Mouse (Mus musculus) neural tube, embryonic 14.5 days (tissue): ENCODE data around the gene Chp1. TPM values are rescaled to one million over a fixed set of nuclear protein-coding genes. Genes with fewer than 3 reads are reported as not detected.

Experiments used
- ATAC-seq: fragments of 200-750 bp; cut with Nextera tagmentation; 2 replicates; pipeline ENCODE4 v1.8.0; 2017; ENCODE audit warnings: low read depth, mild to moderate bottlenecking, moderate TSS enrichment, moderate library complexity
- H3K27ac ChIP-seq: fragments of 300-500 bp; sonication (generic); 2 replicates; pipeline ENCODE4 v1.5.1; 2014; ENCODE audit warnings: low read depth, mild to moderate bottlenecking, control low read depth, low read length, moderate library complexity, mixed read lengths
- H3K27me3 ChIP-seq: fragments of 300-500 bp; sonication (generic); 2 replicates; pipeline ENCODE4 v1.6.1; 2014; ENCODE audit warnings: low read length; ENCODE audit not compliant: control insufficient read depth, insufficient read depth
- H3K36me3 ChIP-seq: fragments of 300-500 bp; sonication (generic); 2 replicates; pipeline ENCODE4 v1.6.1; 2014; ENCODE audit warnings: low read length, mixed read lengths; ENCODE audit not compliant: control insufficient read depth, insufficient read depth
- H3K4me1 ChIP-seq: fragments of 300-500 bp; sonication (generic); 2 replicates; pipeline ENCODE4 v1.6.1; 2014; ENCODE audit warnings: low read length; ENCODE audit not compliant: control insufficient read depth, insufficient read depth
- H3K4me2 ChIP-seq: fragments of 300-500 bp; sonication (generic); 2 replicates; pipeline ENCODE4 v1.6.1; 2014; ENCODE audit warnings: mild to moderate bottlenecking, low read depth, low read length, control low read depth
- H3K4me3 ChIP-seq: fragments of 300-500 bp; sonication (generic); 2 replicates; pipeline ENCODE4 v1.5.1; 2014; ENCODE audit warnings: low read depth, low read length, control low read depth, mixed read lengths
- H3K9ac ChIP-seq: fragments of 300-500 bp; sonication (generic); replicated peaks from 2 replicates; pipeline ENCODE4 v1.6.1; 2014; ENCODE audit warnings: low read depth, mild to moderate bottlenecking, control low read depth, low read length, mixed read lengths
- H3K9me3 ChIP-seq: fragments of 300-500 bp; sonication (generic); 2 replicates; pipeline ENCODE4 v1.6.1; 2016; ENCODE audit warnings: low read length; ENCODE audit not compliant: control insufficient read depth
- WGBS: fragments of 180-500 bp; shearing (Covaris S2); extraction: QIAGEN DNeasy Blood & Tissue Kit; methylation state at CpG from one replicate; pipeline ENCODE4 v1.1.7; 2014; 5-methylcytosine and 5-hydroxymethylcytosine counted together
- polyA plus RNA-seq: library from polyadenylated mRNA; unstranded; fragments of >200 nt; fragmentation: Nextera tagmentation; extraction: Ambion mirVana; gene quantifications from 2 replicates; pipeline ENCODE4 v1.2.1, GENCODE M21; 2014

Gene Chp1
- polyA plus RNA-seq, 1 experiment from 2014 or later = 52.6 TPM

GRCm38 (mm10) chr2:119520550-119520949, 26.9 kb upstream of the Chp1 start:
- Histone ChIP-seq H3K9ac (no peak overlapping the region), H3K36me3 (no peaks in the 10 kb centered on the region), H3K9me3 (no peaks in the 10 kb centered on the region), H3K4me2 (no peak overlapping the region), H3K4me1 (no peaks in the 10 kb centered on the region), H3K4me3 (no peak overlapping the region), H3K27me3 (no peaks in the 10 kb centered on the region), H3K27ac (no peak overlapping the region)
- ATAC-seq = no peak
- WGBS = 72% methylated on average over 7 of the region's 7 CpGs

- ATAC-seq = no peak
- H3K4me1 ChIP-seq = no peaks in the 10 kb centered on the region
- H3K4me3 ChIP-seq = no peak overlapping the region
- no peak overlapping the region for H3K9ac ChIP-seq
- H3K36me3 ChIP-seq = no peaks in the 10 kb centered on the region
- 73% methylated on average over 4 of the region's 4 CpGs for WGBS
- no peak overlapping the region for H3K27ac ChIP-seq
- H3K9me3 ChIP-seq = no peaks in the 10 kb centered on the region
- no peaks in the 10 kb centered on the region for H3K27me3 ChIP-seq
- H3K4me2 ChIP-seq = no peak overlapping the region
Observed at GRCm38 (mm10) chr2:119523836-119524235, 23.7 kb upstream of the Chp1 start.

GRCm38 (mm10) chr2:119525422-119525821, 22.1 kb upstream of the Chp1 start:
- Histone ChIP-seq H3K4me1 (no peaks in the 10 kb centered on the region), H3K9ac (no peak overlapping the region), H3K4me2 (no peak overlapping the region), H3K27ac (no peak overlapping the region), H3K27me3 (no peaks in the 10 kb centered on the region), H3K4me3 (no peak overlapping the region), H3K9me3 (no peaks in the 10 kb centered on the region), H3K36me3 (no peaks in the 10 kb centered on the region)
- no peak for ATAC-seq
- 48% methylated on average over 4 of the region's 4 CpGs for WGBS

GRCm38 (mm10) chr2:119538802-119539201, 8.7 kb upstream of the Chp1 start:
- Histone ChIP-seq H3K27ac (no peak overlapping the region), H3K4me1 (no peaks in the 10 kb centered on the region), H3K9me3 (no peaks in the 10 kb centered on the region), H3K4me3 (no peak overlapping the region), H3K27me3 (no peaks in the 10 kb centered on the region), H3K4me2 (no peak overlapping the region), H3K36me3 (no peaks in the 10 kb centered on the region), H3K9ac (no peak overlapping the region)
- no peak for ATAC-seq
- WGBS = 82% methylated on average over 9 of the region's 9 CpGs

GRCm38 (mm10) chr2:119542106-119542505, 5.4 kb upstream of the Chp1 start:
- no peak overlapping the region for H3K27ac ChIP-seq
- no peak overlapping the region for H3K9ac ChIP-seq
- H3K9me3 ChIP-seq = no peaks in the 10 kb centered on the region
- H3K4me3 ChIP-seq = no peak overlapping the region
- ATAC-seq = no peak
- no peaks in the 10 kb centered on the region for H3K36me3 ChIP-seq
- no peaks in the 10 kb centered on the region for H3K4me1 ChIP-seq
- H3K27me3 ChIP-seq = no peaks in the 10 kb centered on the region
- WGBS = 17% methylated on average over 1 of the region's 1 CpGs
- H3K4me2 ChIP-seq = no peak overlapping the region

- Histone ChIP-seq H3K27me3 (no peaks in the 10 kb centered on the region), H3K9ac (no peak overlapping the region), H3K4me3 (no peak overlapping the region), H3K4me1 (peaks cover 4% of the 10 kb centered on the region), H3K27ac (no peak overlapping the region), H3K9me3 (no peaks in the 10 kb centered on the region), H3K36me3 (no peaks in the 10 kb centered on the region), H3K4me2 (no peak overlapping the region)
- WGBS = 81% methylated on average over 2 of the region's 2 CpGs
- ATAC-seq = no peak
Observed at GRCm38 (mm10) chr2:119543656-119544055, 3.8 kb upstream of the Chp1 start.

GRCm38 (mm10) chr2:119546848-119547521, 512 bp upstream of the Chp1 start:
- no peaks in the 10 kb centered on the region for H3K27me3 ChIP-seq
- peak overlapping the region; percentile 64 for H3K9ac ChIP-seq
- H3K27ac ChIP-seq = peak overlapping the region; percentile 77; the same call in 1 of the 2 replicates
- ATAC-seq = peak; percentile 68
- H3K4me1 ChIP-seq = peaks cover 12% of the 10 kb centered on the region
- WGBS = 2% methylated on average over 30 of the region's 30 CpGs
- H3K9me3 ChIP-seq = no peaks in the 10 kb centered on the region
- peak overlapping the region; percentile 64 for H3K4me3 ChIP-seq
- peak overlapping the region; percentile 56 for H3K4me2 ChIP-seq
- no peaks in the 10 kb centered on the region for H3K36me3 ChIP-seq

GRCm38 (mm10) chr2:119548371-119548660, 819 bp downstream of the Chp1 start:
- WGBS = 10% methylated on average over 3 of the region's 3 CpGs
- no peaks in the 10 kb centered on the region for H3K36me3 ChIP-seq
- no peak for ATAC-seq
- peaks cover 12% of the 10 kb centered on the region for H3K4me1 ChIP-seq
- H3K27ac ChIP-seq = no peak overlapping the region
- no peaks in the 10 kb centered on the region for H3K9me3 ChIP-seq
- peak overlapping the region; percentile 64 for H3K9ac ChIP-seq
- peak overlapping the region; percentile 64 for H3K4me3 ChIP-seq
- H3K27me3 ChIP-seq = no peaks in the 10 kb centered on the region
- H3K4me2 ChIP-seq = peak overlapping the region; percentile 50

GRCm38 (mm10) chr2:119548691-119549090, 1.2 kb downstream of the Chp1 start:
- no peaks in the 10 kb centered on the region for H3K27me3 ChIP-seq
- H3K36me3 ChIP-seq = no peaks in the 10 kb centered on the region
- peaks cover 12% of the 10 kb centered on the region for H3K4me1 ChIP-seq
- H3K9ac ChIP-seq = peak overlapping the region; percentile 64; the same call in 1 of the 2 replicates
- H3K4me3 ChIP-seq = peak overlapping the region; percentile 64
- no peaks in the 10 kb centered on the region for H3K9me3 ChIP-seq
- no peak overlapping the region for H3K27ac ChIP-seq
- peak overlapping the region; percentile 50 for H3K4me2 ChIP-seq
- no peak for ATAC-seq
- 72% methylated on average over 5 of the region's 5 CpGs for WGBS
